In genomic region chr11:4196636-4197035, GRCm38 (mm10) we compare ENCODE assay signal across 13 mouse cellular contexts. TPM values are rescaled to one million over a fixed set of nuclear protein-coding genes. Genes with fewer than 3 reads are reported as not detected.
A peak's percentile ranks its signal among the peaks of the same experiment; 100 is the strongest.
DNase-seq lines count a peak whose midpoint lies in the region; ATAC-seq and TF ChIP-seq lines count a peak whose summit lies in the region.
"Had no signal": no experiment of that assay in that cellular context is flagged by ENCODE, and none has a peak within 500 bp of the region (broad histone marks: within the 10 kb centered on the region; RNA-seq: fewer than 3 reads in every experiment).

No protein-coding gene starts in this region.

- peak overlapping the region; percentile 68 for H3K27ac ChIP-seq in gastrocnemius, adult 2 months
- peak overlapping the region; percentile 71 for H3K27ac ChIP-seq in intestine, embryonic 16.5 days (ENCODE audit: low read length)
- H3K27ac ChIP-seq in forebrain, embryonic 13.5 days: no peak overlapping the region

- no peaks in the 10 kb centered on the region for H3K27me3 ChIP-seq in intestine, embryonic 16.5 days (replicated peaks; ENCODE audit: control insufficient read depth, insufficient read depth, low read length)
- no peaks in the 10 kb centered on the region for H3K27me3 ChIP-seq in forebrain, embryonic 13.5 days

- no peak overlapping the region for H3K4me2 ChIP-seq in intestine, embryonic 16.5 days (ENCODE audit: low read depth, low read length)
- no peak overlapping the region for H3K4me2 ChIP-seq in forebrain, embryonic 13.5 days

- no peak overlapping the region for H3K4me3 ChIP-seq in gastrocnemius, adult 2 months
- no peak overlapping the region for H3K4me3 ChIP-seq in intestine, embryonic 16.5 days (ENCODE audit: low read length)
- H3K4me3 ChIP-seq in forebrain, embryonic 13.5 days: no peak overlapping the region
- H3K4me3 ChIP-seq: myocyte had no signal

- H3K9ac ChIP-seq in intestine, embryonic 16.5 days (ENCODE audit: low read depth, low read length): no peak overlapping the region
- H3K9ac ChIP-seq in forebrain, embryonic 13.5 days: no peak overlapping the region

- no peaks in the 10 kb centered on the region for H3K36me3 ChIP-seq in intestine, embryonic 16.5 days (ENCODE audit: control insufficient read depth, insufficient read depth, low read length)
- no peaks in the 10 kb centered on the region for H3K36me3 ChIP-seq in forebrain, embryonic 13.5 days (ENCODE audit: poor library complexity, severe bottlenecking)

- ATAC-seq in intestine, embryonic 16.5 days: peak; percentile 90
- no peak for ATAC-seq in forebrain, embryonic 13.5 days

- WGBS in intestine, embryonic 16.5 days: 49% methylated on average over 8 of the region's 8 CpGs
- 84% methylated on average over 8 of the region's 8 CpGs for WGBS in forebrain, embryonic 13.5 days

- H3K9me3 ChIP-seq in intestine, embryonic 16.5 days (ENCODE audit: control insufficient read depth, low read length): no peaks in the 10 kb centered on the region
- H3K9me3 ChIP-seq in forebrain, embryonic 13.5 days (replicated peaks): no peaks in the 10 kb centered on the region

- no peak for DNase-seq in gastrocnemius, adult 2 months
- DNase-seq in gastrocnemius, postnatal 14 days: no peak
- DNase-seq in kidney, postnatal 10 days: peak; percentile 80
- peak; percentile 66 for DNase-seq in lung, postnatal 25 days (ENCODE audit: low spot score)
- no peak for DNase-seq in right cerebral cortex, postnatal 4 days
- no peak for DNase-seq in right cerebral cortex, postnatal 36 days (ENCODE audit: low spot score in 2 of 2)
- DNase-seq: adrenal gland, adult 8-10 months; heart, postnatal 4 days; liver had no signal

- intact Hi-C loops in gastrocnemius, adult 2 months (cut with DNase I): no loop called here
- intact Hi-C loops in gastrocnemius, postnatal 14 days (cut with DNase I; ENCODE audit: low total_unique reads): no loop called here

- peaks cover 29% of the 10 kb centered on the region for H3K4me1 ChIP-seq in intestine, embryonic 16.5 days (ENCODE audit: control insufficient read depth, insufficient read depth, low read length)
- no peaks in the 10 kb centered on the region for H3K4me1 ChIP-seq in forebrain, embryonic 13.5 days

- no peak for TF ChIP-seq CTCF in gastrocnemius, adult 2 months (IDR thresholded peaks at IDR 0.05)

RNA-seq across cellular contexts. Expression of gene Tbc1d10a, which starts 10.0 kb away (rescaled TPM):
- total RNA-seq in gastrocnemius, adult 2 months (2021): 1 to 10 TPM; 3.1 to 5.2 TPM
- 1 to 10 TPM; 5.3 to 5.4 TPM for total RNA-seq in gastrocnemius, postnatal 14 days (2021)
- 34.0 and 37.2 TPM in 2 replicates for polyA plus RNA-seq in intestine, embryonic 16.5 days (2015; fragmentation: Nextera tagmentation; extraction: Ambion mirVana)
- polyA plus RNA-seq in forebrain, embryonic 13.5 days (2015; fragmentation: Nextera tagmentation; extraction: Ambion mirVana): 23.4 and 23.7 TPM in 2 replicates

RNA-seq across cellular contexts. Expression of gene Castor1, which starts 21.4 kb away (rescaled TPM):
- 1 to 10 TPM; 2.0 to 2.6 TPM for total RNA-seq in gastrocnemius, adult 2 months (2021)
- total RNA-seq in gastrocnemius, postnatal 14 days (2021): 1 to 10 TPM; 4.3 to 8.9 TPM
- polyA plus RNA-seq in intestine, embryonic 16.5 days (2015; fragmentation: Nextera tagmentation; extraction: Ambion mirVana): 5.9 and 7.3 TPM in 2 replicates
- 0.85 and 1.4 TPM in 2 replicates for polyA plus RNA-seq in forebrain, embryonic 13.5 days (2015; fragmentation: Nextera tagmentation; extraction: Ambion mirVana)

RNA-seq across cellular contexts. Expression of gene Sf3a1, which starts 36.5 kb away (rescaled TPM):
- total RNA-seq in gastrocnemius, adult 2 months (2021): 10 to 100 TPM; 13.9 to 19.6 TPM
- 10 to 100 TPM; 17.1 to 22.8 TPM for total RNA-seq in gastrocnemius, postnatal 14 days (2021)
- polyA plus RNA-seq in intestine, embryonic 16.5 days (2015; fragmentation: Nextera tagmentation; extraction: Ambion mirVana): 40.4 and 41.8 TPM in 2 replicates
- 61.2 and 66.8 TPM in 2 replicates for polyA plus RNA-seq in forebrain, embryonic 13.5 days (2015; fragmentation: Nextera tagmentation; extraction: Ambion mirVana)

RNA-seq across cellular contexts. Expression of gene Ccdc157, which starts 36.5 kb away (rescaled TPM):
- total RNA-seq in gastrocnemius, adult 2 months (2021): 1 to 10 TPM; 3.2 to 3.4 TPM
- total RNA-seq in gastrocnemius, postnatal 14 days (2021): 1 to 10 TPM; 3.3 to 5.6 TPM
- polyA plus RNA-seq in intestine, embryonic 16.5 days (2015; fragmentation: Nextera tagmentation; extraction: Ambion mirVana): 3.0 TPM in 2 replicates
- 5.3 and 7.2 TPM in 2 replicates for polyA plus RNA-seq in forebrain, embryonic 13.5 days (2015; fragmentation: Nextera tagmentation; extraction: Ambion mirVana)

RNA-seq across cellular contexts. Expression of gene Osm, which starts 39.6 kb away (rescaled TPM):
- not detected for total RNA-seq in gastrocnemius, adult 2 months (2021)
- total RNA-seq in gastrocnemius, postnatal 14 days (2021): not detected
- 0.07 and 0.12 TPM in 2 replicates for polyA plus RNA-seq in intestine, embryonic 16.5 days (2015; fragmentation: Nextera tagmentation; extraction: Ambion mirVana)
- not detected in 2 replicates for polyA plus RNA-seq in forebrain, embryonic 13.5 days (2015; fragmentation: Nextera tagmentation; extraction: Ambion mirVana)
- polyA plus RNA-seq: intestine, embryonic 14.5 days; myocyte had no signal

Comparison
In these comparisons a context has a peak if more than half of its experiments do, and no peak if none do; other contexts are left out.
1. DNase-seq: peak in kidney, postnatal 10 days (single experiment) and lung, postnatal 25 days (single experiment); none in gastrocnemius, adult 2 months (single experiment), gastrocnemius, postnatal 14 days (single experiment), right cerebral cortex, postnatal 4 days (single experiment) and right cerebral cortex, postnatal 36 days (0 of 2).